Mouse (Mus musculus): Measurements from ENCODE around the gene Cep164.
"Not testable (repeated sequence)": the region's sequence is repeated elsewhere in the genome, so short reads cannot be mapped to it uniquely, and the experiment has no call there.

Cep164 gene

GRCm38 (mm10) chr9:45788405-45788804, 40.1 kb downstream of the Cep164 start:
- no peak for DNase-seq (ENCODE audit: low read depth, low spot score)

DNA sequence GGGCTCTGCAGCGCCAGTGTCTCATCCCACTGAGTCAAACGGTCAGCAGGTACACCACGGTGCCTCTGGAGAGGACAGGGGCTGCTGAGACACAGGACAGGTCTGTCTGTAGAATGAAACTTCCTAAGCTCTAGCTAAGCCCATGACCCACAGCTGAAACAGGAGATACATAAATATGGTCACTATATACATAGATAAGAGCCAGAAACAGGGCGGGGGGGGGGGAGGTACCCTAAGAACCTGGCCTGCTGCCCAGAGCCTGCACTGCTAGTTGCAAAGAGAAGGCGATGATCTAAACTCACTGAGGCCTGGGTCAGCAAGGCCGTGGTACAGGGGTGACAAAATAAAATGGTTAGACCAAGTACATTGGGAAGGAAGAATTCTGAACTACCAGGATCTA, 40.9 kb downstream of the Cep164 start:
- DNase-seq (ENCODE audit: low read depth, low spot score), result no peak

DNA sequence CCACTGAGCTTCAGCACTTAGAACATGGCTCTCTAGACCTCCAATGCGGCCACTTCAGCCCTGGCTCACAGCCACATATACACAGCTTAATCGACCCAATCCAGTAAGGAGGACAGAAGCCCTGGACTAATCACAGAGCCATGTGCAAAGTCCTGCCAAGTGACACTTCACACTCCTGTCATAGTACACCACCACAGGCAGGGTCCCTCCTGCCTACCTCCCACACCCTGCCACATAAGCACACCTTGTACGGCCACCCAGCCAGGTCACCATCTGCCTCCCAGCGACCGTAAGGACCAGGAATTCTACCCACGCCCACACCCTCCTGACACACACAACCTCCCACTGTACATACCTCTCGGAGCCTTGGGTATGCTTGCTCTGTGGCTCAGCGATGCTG, 41.4 kb downstream of the Cep164 start:
- DNase-seq (ENCODE audit: low read depth, low spot score), result no peak

- no peak for DNase-seq (ENCODE audit: low read depth, low spot score)
These were observed 45.0 kb downstream of the Cep164 start for GRCm38 (mm10) chr9:45783249-45784069.

- no peak for DNase-seq (ENCODE audit: low read depth, low spot score)
These were observed 49.3 kb downstream of the Cep164 start for GRCm38 (mm10) chr9:45779201-45779600.

DNA sequence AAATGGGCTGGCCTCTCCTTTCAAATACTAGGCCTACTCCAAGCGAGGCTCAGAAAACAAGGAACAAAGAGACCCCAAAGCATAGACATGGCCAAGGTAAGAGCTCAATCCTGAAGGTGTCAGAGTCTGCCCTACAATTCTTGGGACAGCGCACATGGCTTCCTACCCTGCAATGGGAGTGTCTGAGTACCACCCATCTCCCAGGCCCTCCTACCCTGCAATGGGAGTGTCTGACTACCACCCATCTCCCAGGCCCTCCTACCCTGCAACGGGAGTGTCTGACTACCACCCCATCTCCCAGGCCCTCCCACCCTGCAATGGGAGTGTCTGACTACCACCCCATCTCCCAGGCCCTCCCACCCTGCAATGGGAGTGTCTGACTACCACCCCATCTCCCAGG, 52.3 kb downstream of the Cep164 start:
- not testable (repeated sequence) for DNase-seq (ENCODE audit: low read depth, low spot score)

DNA sequence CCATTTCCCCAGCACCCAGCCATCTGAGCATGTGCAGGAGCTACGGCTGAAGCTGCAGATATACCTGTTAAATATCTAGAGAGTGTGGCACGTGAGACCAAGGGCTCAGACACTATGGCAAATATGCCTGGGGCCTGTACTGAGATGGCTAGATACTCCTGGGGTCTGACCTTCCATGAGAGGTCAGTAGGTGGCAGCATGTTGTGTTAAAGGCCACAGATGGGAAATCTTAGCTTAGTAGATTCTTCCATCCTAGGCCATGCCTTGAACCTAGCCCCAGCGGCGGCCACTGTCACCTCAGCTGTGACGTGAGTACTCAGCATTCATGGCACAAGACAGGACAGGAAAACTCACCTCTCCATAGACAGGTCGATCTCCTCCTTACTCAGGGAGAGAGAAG, 54.4 kb downstream of the Cep164 start:
- DNase-seq (ENCODE audit: low read depth, low spot score), result no peak

DNA sequence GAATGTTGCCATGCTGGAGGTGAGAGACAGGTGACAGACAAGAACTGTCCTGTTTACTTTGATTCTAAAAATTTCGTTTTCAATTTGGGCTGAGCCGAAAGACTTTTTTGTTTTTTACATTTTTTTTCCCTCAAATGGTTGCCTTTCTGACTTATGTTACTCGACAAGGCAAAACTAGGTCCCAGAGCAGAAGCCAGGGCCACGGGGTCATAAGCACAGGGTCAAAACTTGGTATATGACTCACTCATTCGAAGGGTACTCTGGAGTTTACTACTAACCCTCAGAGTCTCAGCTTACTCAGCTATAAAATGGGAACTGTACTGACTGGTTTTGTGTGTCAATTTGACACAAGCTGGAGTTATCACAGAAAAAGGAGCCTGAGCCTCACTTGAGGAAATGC, 58.9 kb downstream of the Cep164 start:
- DNase-seq (ENCODE audit: low read depth, low spot score), result no peak

GRCm38 (mm10) chr9:45768421-45768820, 60.1 kb downstream of the Cep164 start:
- DNase-seq (ENCODE audit: low read depth, low spot score), result no peak

DNA sequence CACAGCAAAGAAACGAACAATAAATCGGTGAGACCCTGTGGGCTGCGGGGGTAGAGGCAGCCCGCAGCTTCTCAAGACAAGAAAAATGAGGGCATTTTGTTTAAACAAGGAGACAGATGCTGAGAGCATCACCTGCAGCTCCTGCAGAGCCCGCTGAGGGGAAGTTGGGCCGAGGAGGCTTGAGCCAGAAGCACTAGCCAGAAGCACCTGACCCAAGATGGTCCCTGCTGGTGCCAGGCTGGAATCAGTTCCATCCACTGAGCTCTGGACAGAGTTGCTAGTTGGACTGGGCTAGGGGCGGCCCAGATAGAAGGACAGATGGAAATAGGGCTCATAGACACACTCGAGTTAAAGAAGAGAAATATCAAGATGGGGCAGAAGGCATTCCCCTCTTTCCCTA, 61.3 kb downstream of the Cep164 start:
- no peak for DNase-seq (ENCODE audit: low read depth, low spot score)

- no peak for DNase-seq (ENCODE audit: low read depth, low spot score)
These were observed 62.3 kb downstream of the Cep164 start for GRCm38 (mm10) chr9:45766195-45766594.

- peak; percentile 79 for DNase-seq (ENCODE audit: low read depth, low spot score)
These were observed 73.9 kb downstream of the Cep164 start for GRCm38 (mm10) chr9:45754452-45755091.

DNA sequence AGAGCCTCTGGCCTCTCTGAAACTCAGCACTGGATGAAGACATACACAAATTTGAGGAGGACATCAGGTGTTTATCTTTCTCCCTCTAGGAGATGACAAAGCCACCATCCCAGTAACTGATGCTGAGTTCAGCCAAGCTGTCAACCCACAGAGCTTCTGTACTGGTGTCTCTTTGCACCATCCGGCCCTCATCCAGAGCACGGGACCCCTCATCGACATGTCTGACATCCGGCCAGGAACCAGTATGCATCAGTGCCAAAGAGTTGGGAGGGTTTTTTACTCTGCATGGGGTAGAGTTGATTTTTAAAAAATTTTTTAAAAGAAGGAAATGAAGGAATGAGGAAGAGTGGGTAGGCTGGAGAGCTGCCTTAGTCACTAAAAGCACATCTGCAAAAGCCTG, 78.6 kb downstream of the Cep164 start:
- DNase-seq (ENCODE audit: low read depth, low spot score), result no peak

GRCm38 (mm10) chr9:45745451-45745850, 83.0 kb downstream of the Cep164 start:
- DNase-seq (ENCODE audit: low read depth, low spot score), result no peak

DNA sequence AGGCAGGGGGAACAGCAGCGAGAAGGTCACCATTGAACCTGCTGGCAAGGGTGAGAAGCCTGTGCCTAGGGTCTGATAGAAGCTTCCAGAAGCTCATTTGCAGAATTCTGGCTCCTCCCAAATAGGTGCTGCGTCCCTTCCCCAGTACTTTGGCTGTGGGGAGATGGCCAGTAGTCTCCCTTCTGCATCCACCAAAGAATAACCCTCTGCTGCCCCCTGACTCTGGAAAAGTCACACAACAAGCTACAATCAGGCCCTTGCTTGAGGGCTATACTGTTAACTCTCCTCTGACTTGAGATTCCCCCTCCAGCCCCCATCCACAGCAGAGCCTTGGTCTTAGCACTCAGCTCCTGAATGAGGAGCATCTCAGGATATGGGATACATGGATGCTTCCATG, 87.9 kb downstream of the Cep164 start:
- DNase-seq (ENCODE audit: low read depth, low spot score), result peak; percentile 12

DNA sequence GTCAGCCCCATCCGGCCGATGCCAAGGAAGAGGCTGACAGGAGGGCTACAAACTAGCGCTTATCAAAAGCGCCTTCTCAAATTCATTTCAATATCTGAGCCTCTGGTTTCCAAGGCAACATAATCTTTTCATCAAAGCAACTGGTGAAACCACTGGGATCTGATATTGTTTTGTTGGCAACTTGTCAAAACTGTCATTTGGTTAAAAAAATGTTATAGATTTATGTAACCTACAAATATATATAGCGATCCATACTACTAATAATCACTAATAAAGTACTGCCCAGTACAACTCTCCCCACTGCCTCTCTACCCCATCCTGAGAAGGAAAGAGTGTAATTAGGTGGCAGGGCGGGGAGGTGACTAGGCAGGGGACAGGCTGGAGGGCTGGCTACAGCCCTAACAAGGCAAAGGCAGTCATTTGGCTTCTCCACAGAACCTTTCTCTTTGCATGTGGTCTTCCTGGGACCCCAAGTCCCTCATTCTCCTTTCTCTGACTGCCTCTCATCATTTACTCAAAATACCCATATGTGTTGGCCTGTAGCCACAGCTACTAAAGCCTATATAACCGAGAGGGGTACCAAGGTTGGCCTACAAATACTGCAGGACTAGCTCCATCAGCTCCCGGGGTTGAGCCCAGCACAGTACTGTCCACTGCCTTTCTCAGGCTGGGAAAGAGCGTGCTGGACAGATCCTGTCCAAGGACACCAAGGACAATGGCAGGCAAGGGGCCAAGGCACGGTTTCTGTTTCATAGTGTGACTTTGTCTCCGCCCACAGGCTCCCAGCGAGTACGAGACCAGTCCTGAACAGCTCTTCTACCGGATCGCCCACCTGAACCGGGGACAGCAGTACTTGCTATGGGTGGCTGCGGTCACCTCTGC, 88.5 kb downstream of the Cep164 start:
- DNase-seq (ENCODE audit: low read depth, low spot score), result peak; percentile 18

GRCm38 (mm10) chr9:45739001-45739701, 89.3 kb downstream of the Cep164 start:
- DNase-seq (ENCODE audit: low read depth, low spot score), result no peak

DNA sequence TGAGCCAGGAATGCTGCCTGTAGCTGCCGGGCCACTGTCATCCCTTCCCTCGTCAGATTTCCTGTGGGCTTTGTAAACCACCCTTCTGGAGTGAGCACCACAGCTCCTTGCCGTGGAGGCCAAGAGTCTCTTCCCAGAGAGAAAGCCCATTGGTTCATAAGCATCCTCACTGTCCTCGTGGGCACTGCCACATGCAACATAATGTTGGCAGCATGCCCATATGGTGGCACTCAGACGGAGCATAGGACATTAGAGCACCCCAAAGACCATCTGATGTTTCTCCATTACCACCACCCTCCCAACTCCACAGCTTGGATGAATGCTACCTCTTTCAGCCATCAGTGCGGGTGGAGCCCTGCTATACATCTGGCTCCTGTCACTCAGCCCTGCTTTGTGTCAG, 95.2 kb downstream of the Cep164 start:
- no peak for DNase-seq (ENCODE audit: low read depth, low spot score)

- DNase-seq (ENCODE audit: low read depth, low spot score), result no peak
These were observed 96.6 kb downstream of the Cep164 start for GRCm38 (mm10) chr9:45731851-45732250.

GRCm38 (mm10) chr9:45719997-45720396, 108.5 kb downstream of the Cep164 start:
- DNase-seq (ENCODE audit: low read depth, low spot score), result no peak

All from 3T3-L1 (cell line).